Mouse (Mus musculus) heart, adult 2 months (tissue): ENCODE measurements around the gene Rpl13a.

Source experiments
- CTCF ChIP-seq: fragments of 200-600 bp; IDR thresholded peaks from 2 replicates; pipeline ENCODE4 v1.8.1; 2022; ENCODE audit warnings: antibody characterized with exemption, mild to moderate bottlenecking, moderate library complexity
- EP300 ChIP-seq: fragments of 200-500 bp; IDR thresholded peaks from 2 replicates; pipeline ENCODE4 v1.6.1; 2011; ENCODE audit warnings: low read depth, low read length, control low read depth; ENCODE audit not compliant: insufficient read depth
- POLR2A ChIP-seq: fragments of 200-500 bp; IDR thresholded peaks from 2 replicates; pipeline ENCODE4 v1.6.1; 2011; ENCODE audit warnings: mild to moderate bottlenecking, low read depth, low read length, control low read depth; ENCODE audit not compliant: insufficient read depth

DNA sequence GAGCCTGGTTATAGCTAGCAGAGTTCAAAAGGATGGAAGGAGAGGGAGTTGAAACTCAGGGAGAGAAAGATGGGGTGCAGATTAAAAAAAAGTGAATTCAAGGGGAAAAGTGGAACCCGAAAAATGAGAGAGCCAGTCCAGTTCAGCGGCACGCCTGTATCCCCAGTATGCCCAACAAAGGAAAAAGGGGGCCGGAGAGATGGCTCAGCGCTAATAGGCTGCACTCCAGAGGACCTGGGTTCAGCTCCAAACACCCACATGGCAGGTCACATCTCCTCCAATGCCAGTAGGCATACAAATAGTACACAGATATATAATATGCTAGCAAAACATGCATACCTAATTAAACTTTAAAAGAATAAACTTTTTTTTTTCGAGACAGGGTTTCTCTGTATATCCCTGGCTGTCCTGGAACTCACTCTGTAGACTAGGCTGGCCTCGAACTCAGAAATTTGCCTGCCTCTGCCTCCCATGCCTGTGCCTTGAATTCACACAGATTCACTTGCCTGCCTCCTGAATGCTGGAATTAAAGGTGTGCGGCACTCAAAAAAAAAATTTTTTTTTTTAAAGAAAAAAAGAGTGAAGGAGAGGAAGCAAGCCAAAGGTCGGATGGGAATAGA is 34.5 kb upstream of the Rpl13a start:
- TF ChIP-seq EP300 = no peak
- no peak for TF ChIP-seq CTCF
- no peak for TF ChIP-seq POLR2A
